Mouse (Mus musculus): ENCODE measurements at regions not wholly inside any gene's neighbourhood (a gene's known extent, or its start where the extent isn't known, plus 50 kb on each side); places are given as distances from the start of the nearest gene placed in this dataset.

DNA sequence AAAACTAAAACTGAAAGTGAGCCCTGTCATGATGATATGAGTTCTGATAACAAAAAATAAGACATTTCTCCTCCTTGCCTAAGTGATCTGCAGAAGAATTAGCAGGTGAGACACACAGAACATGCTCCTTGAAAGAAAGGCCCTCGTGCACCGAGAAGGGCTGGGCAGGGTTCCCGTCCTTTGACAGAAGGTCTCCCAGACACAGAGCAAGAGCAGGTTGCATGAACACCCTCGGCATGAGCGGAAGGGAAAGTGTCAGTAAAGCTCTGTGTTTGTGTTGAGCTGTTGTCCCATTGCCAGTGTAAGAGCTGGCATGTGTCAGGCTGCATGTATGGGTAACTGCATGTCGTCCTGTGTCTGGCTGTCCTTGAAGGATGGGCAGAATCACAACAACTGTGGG is 144.6 kb upstream of the Sash1 start:
- Histone ChIP-seq H3K4me2 (no peak overlapping the region), H3K9me3 (no peaks in the 10 kb centered on the region), H3K4me3 (replicated peaks) (no peak overlapping the region), H3K27ac (no peak overlapping the region), H3K36me3 (replicated peaks) (no peaks in the 10 kb centered on the region), H3K4me1 (no peaks in the 10 kb centered on the region), H3K27me3 (no peaks in the 10 kb centered on the region), H3K9ac (no peak overlapping the region)
- 95% methylated on average over 6 of the region's 6 CpGs for WGBS
- ATAC-seq (ENCODE audit: low FRiP score) = no peak

DNA sequence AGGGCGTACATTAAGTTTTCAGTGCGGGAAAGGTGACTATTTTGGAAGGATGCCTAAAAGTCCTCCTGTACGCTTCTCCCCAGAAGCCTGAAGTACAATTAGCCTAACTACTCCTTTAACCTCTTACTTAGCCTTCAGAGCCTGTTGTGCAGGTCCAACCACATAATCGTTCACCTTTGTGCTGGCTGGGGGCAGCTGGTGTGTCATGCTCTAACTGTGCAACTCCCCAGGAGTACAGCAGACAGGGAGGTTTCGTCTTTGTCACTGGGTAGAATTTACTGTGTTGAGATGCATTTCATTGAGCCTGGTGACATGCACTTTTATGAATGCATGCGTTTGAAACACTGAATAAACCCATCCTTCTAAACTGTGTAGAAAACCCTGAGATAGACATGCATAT is 143.6 kb upstream of the Sash1 start:
- no peaks in the 10 kb centered on the region for H3K36me3 ChIP-seq (replicated peaks)
- ATAC-seq (ENCODE audit: low FRiP score) = no peak
- no peak overlapping the region for H3K4me2 ChIP-seq
- no peaks in the 10 kb centered on the region for H3K4me1 ChIP-seq
- H3K27ac ChIP-seq = no peak overlapping the region
- H3K27me3 ChIP-seq = no peaks in the 10 kb centered on the region
- H3K9ac ChIP-seq = no peak overlapping the region
- WGBS = 85% methylated on average over 6 of the region's 6 CpGs
- H3K9me3 ChIP-seq = no peaks in the 10 kb centered on the region
- H3K4me3 ChIP-seq (replicated peaks) = no peak overlapping the region

- Histone ChIP-seq H3K27ac (no peak overlapping the region), H3K9ac (no peak overlapping the region), H3K4me1 (no peaks in the 10 kb centered on the region), H3K4me3 (replicated peaks) (no peak overlapping the region), H3K27me3 (no peaks in the 10 kb centered on the region), H3K9me3 (no peaks in the 10 kb centered on the region), H3K36me3 (replicated peaks) (no peaks in the 10 kb centered on the region), H3K4me2 (no peak overlapping the region)
- ATAC-seq (ENCODE audit: low FRiP score) = no peak
- WGBS = 86% methylated on average over 12 of the region's 12 CpGs
Observed at GRCm38 (mm10) chr10:9027070-9027807, 141.4 kb upstream of the Sash1 start.

DNA sequence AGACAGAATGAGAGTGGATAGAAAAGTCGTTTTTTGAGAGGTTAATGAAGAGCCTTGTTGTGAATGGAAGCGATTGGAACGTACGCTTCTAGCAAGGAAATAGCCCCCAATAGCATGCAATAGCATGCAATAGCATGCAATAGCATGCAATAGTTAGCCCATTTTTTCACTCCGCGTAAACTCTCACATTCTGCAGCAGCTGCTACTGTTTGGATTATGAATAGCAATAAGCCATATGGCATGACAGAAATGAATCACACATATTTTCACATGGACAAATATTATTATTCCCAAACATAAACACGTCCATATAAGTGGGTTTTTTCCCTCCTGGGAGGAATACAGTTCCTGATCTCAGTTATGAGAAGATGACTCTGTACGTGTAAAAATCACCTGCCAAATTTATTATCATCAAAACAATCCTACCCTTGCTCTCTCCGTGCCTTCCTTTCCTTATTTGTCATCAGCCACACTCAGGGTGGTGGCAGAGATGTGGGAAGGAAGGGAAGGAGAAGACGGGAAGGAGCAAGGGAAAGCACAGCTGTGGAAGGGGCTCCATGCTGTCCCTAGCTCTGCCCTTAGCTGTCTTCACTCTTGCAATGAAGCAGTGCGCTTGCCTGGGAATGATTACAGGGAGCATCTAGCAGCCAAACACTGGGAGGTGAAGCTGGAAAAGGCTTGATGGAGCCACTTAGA is 129.1 kb upstream of the Sash1 start:
- H3K4me2 ChIP-seq = no peak overlapping the region
- H3K27ac ChIP-seq = no peak overlapping the region
- H3K4me1 ChIP-seq = no peaks in the 10 kb centered on the region
- no peaks in the 10 kb centered on the region for H3K36me3 ChIP-seq (replicated peaks)
- WGBS = 82% methylated on average over 11 of the region's 11 CpGs
- no peak for ATAC-seq (ENCODE audit: low FRiP score)
- no peak overlapping the region for H3K9ac ChIP-seq
- no peaks in the 10 kb centered on the region for H3K9me3 ChIP-seq
- H3K27me3 ChIP-seq = no peaks in the 10 kb centered on the region
- no peak overlapping the region for H3K4me3 ChIP-seq (replicated peaks)

DNA sequence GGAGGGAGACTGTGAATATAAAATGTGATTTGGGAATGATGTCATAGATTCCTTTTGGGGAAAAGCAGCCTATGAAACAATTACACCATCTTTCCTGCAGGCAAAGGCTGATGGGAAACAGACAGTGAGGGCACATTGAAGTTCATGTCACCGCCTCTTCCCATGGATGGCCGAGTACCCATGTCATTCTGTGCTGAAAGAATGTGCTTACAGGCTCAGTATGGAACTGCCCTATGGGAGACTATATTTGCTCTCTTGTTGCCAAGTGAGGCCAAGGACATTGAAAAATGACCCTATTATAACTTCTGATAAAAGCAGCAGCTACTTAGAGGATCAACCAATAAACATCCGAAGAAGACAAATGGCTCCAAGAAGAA is 127.7 kb upstream of the Sash1 start:
- Histone ChIP-seq H3K4me3 (replicated peaks) (no peak overlapping the region), H3K9ac (no peak overlapping the region), H3K27me3 (no peaks in the 10 kb centered on the region), H3K4me1 (no peaks in the 10 kb centered on the region), H3K36me3 (replicated peaks) (no peaks in the 10 kb centered on the region), H3K4me2 (no peak overlapping the region), H3K9me3 (no peaks in the 10 kb centered on the region), H3K27ac (no peak overlapping the region)
- WGBS = 57% methylated on average over 3 of the region's 3 CpGs
- ATAC-seq (ENCODE audit: low FRiP score) = no peak

- peak; percentile 53; the same call in 1 of the 2 replicates for ATAC-seq (ENCODE audit: low FRiP score)
- 40% methylated on average over 5 of the region's 5 CpGs for WGBS
- no peaks in the 10 kb centered on the region for H3K36me3 ChIP-seq (replicated peaks)
- no peak overlapping the region for H3K4me3 ChIP-seq (replicated peaks)
- no peaks in the 10 kb centered on the region for H3K27me3 ChIP-seq
- H3K4me2 ChIP-seq = no peak overlapping the region
- H3K27ac ChIP-seq = no peak overlapping the region
- H3K4me1 ChIP-seq = no peaks in the 10 kb centered on the region
- no peak overlapping the region for H3K9ac ChIP-seq
- H3K9me3 ChIP-seq = no peaks in the 10 kb centered on the region
Observed at GRCm38 (mm10) chr10:9012829-9013548, 127.1 kb upstream of the Sash1 start.

- Histone ChIP-seq H3K9me3 (no peaks in the 10 kb centered on the region), H3K4me2 (no peak overlapping the region), H3K36me3 (replicated peaks) (no peaks in the 10 kb centered on the region), H3K27me3 (no peaks in the 10 kb centered on the region), H3K9ac (no peak overlapping the region), H3K4me1 (no peaks in the 10 kb centered on the region), H3K4me3 (replicated peaks) (no peak overlapping the region), H3K27ac (no peak overlapping the region)
- WGBS = 74% methylated on average over 2 of the region's 2 CpGs
- no peak for ATAC-seq (ENCODE audit: low FRiP score)
Observed at GRCm38 (mm10) chr10:9011906-9012305, 126.0 kb upstream of the Sash1 start.

GRCm38 (mm10) chr10:9010191-9010590 is 124.3 kb upstream of the Sash1 start:
- Histone ChIP-seq H3K9ac (no peak overlapping the region), H3K36me3 (replicated peaks) (no peaks in the 10 kb centered on the region), H3K27ac (no peak overlapping the region), H3K4me1 (no peaks in the 10 kb centered on the region), H3K4me3 (replicated peaks) (no peak overlapping the region), H3K27me3 (0 out of 2 replicates have a peak, but pooled peaks cover 3% of the 10 kb centered on the region), H3K9me3 (no peaks in the 10 kb centered on the region), H3K4me2 (no peak overlapping the region)
- 92% methylated on average over 13 of the region's 13 CpGs for WGBS
- no peak for ATAC-seq (ENCODE audit: low FRiP score)

DNA sequence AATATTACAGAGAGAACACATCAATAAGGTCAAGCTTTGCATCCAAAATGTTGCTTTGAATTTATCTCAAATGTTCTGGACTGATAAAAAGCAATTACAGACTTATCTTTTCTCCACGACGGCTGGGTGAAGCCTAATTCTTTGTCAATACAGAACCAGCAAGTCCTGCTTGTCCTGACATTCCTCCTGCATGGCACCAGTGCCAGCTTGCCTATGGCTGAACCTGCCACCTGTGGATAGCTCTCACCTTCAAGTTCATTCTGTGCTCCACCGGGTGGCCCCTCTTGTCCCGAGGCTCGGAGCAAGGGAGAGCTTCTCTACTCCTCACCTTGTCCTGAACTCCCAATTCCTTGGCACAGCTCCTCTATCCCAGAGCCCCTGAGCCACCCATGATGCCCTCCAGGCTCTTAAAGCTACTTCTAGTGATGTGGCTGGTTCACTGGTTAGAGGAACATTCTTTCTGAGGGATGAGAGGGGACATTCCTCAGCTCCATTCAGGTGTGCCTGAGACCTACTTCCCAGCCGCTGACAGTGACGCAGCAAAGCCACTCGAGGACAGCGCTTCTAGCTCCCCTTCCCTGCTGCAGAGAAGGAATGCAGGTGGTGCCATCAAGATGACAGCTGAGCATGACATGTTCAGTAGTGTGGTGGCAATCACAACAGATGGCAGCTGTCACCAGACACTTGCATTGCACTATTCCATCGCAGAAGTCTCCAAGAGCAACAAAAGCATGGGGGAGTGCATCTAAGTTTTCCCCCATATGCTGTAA is 119.5 kb upstream of the Sash1 start:
- no peaks in the 10 kb centered on the region for H3K4me1 ChIP-seq
- H3K9ac ChIP-seq = no peak overlapping the region
- H3K27ac ChIP-seq = no peak overlapping the region
- ATAC-seq (ENCODE audit: low FRiP score) = no peak
- H3K4me3 ChIP-seq (replicated peaks) = no peak overlapping the region
- no peaks in the 10 kb centered on the region for H3K9me3 ChIP-seq
- no peaks in the 10 kb centered on the region for H3K36me3 ChIP-seq (replicated peaks)
- 0 out of 2 replicates have a peak, but pooled peaks cover 3% of the 10 kb centered on the region for H3K27me3 ChIP-seq
- 77% methylated on average over 10 of the region's 10 CpGs for WGBS
- H3K4me2 ChIP-seq = no peak overlapping the region

DNA sequence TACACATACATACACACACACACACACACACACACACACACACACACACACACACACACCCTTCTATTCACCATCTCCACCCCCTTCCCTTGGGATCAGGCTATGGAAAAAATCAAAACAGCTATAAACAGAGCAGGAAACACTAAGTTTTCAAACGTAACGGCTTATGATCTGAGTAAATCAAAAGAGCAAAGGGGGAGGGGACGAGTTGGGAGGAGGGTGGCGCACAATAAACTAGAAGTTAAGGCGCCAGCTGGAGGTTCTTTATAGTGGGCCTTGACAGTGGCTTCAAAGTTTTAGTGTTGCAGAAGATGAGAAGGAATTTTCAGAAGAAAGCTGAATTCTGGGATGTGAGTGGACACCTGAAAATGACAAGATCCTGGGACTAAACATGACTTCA is 116.4 kb upstream of the Sash1 start:
- H3K36me3 ChIP-seq (replicated peaks) = no peaks in the 10 kb centered on the region
- ATAC-seq (ENCODE audit: low FRiP score) = no peak
- H3K9ac ChIP-seq = no peak overlapping the region
- no peak overlapping the region for H3K27ac ChIP-seq
- H3K27me3 ChIP-seq = 0 out of 2 replicates have a peak, but pooled peaks cover 3% of the 10 kb centered on the region
- H3K4me1 ChIP-seq = peaks cover 9% of the 10 kb centered on the region; the same call in 1 of the 2 replicates
- H3K4me3 ChIP-seq (replicated peaks) = no peak overlapping the region
- no peaks in the 10 kb centered on the region for H3K9me3 ChIP-seq
- WGBS = 87% methylated on average over 5 of the region's 5 CpGs
- H3K4me2 ChIP-seq = no peak overlapping the region

DNA sequence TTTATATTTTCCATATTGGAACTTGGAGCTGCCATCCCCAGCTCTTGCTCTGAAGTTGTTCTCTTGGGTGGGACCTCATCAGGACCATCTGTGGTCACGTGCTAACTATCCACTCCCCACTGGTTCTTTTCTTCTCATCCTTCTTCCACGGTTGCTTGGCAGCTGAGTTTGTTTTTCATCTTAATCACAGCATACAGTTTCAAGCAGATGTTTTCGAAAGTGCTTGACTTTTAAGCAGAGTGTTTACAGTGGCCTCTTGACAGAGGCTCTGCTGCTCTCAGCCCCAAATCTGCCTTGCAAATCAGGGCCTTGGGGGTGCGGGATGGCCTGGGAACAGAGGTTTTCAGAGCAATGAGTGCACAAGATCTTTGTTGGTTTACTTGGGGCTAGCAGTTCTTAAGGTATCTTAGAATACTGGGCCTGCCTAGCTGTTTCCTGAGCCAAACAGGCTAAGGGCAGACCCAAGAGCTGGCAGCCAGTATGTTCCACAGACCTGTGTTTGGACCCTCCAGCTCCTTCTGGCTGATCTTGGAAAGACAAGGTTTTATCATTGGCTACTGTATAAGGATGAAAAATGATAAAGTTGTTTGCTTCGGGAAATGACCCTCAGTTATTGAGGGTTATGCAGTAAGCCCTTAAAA is 113.0 kb upstream of the Sash1 start:
- H3K36me3 ChIP-seq (replicated peaks) = no peaks in the 10 kb centered on the region
- WGBS = 39% methylated on average over 5 of the region's 5 CpGs
- H3K27ac ChIP-seq = no peak overlapping the region
- no peak overlapping the region for H3K4me3 ChIP-seq (replicated peaks)
- 0 out of 2 replicates have a peak, but pooled peaks have one; percentile 14 for ATAC-seq (ENCODE audit: low FRiP score)
- H3K27me3 ChIP-seq = no peaks in the 10 kb centered on the region
- no peak overlapping the region for H3K9ac ChIP-seq
- H3K4me2 ChIP-seq = no peak overlapping the region
- peaks cover 9% of the 10 kb centered on the region; the same call in 1 of the 2 replicates for H3K4me1 ChIP-seq
- H3K9me3 ChIP-seq = no peaks in the 10 kb centered on the region
